Mouse (Mus musculus) megakaryocyte progenitor cell, adult 5-6 weeks (primary cell): ENCODE measurements around the gene Sfxn5. TPM values are rescaled to one million over a fixed set of nuclear protein-coding genes. Genes with fewer than 3 reads are reported as not detected.
A peak's percentile ranks its signal among the peaks of the same experiment; 100 is the strongest.

ENCODE experiments used
- ATAC-seq: replicated peaks from 2 replicates; pipeline ENCODE4 v1.8.0; 2016; ENCODE audit warnings: mild to moderate bottlenecking, moderate TSS enrichment, inconsistent platforms; ENCODE audit not compliant: poor library complexity
- total RNA-seq, 2 experiments: library from RNA; stranded (forward) in 1 of 2; stranded (reverse) in 1 of 2; fragments of 157-497, 149-512 nt in 1 of 2; fragments of 200-1000 nt in 1 of 2; gene quantifications; 2 replicates each; pipeline versions ENCODE4 v1.2.3 to v1.2.4; 2015 to 2017

Gene Sfxn5
- total RNA-seq, 2 experiments from 2014 or later: 1.7 to 2.7 TPM

- no peak for ATAC-seq
Measured at GRCm38 (mm10) chr6:85237595-85238337, 95.5 kb downstream of the Sfxn5 start.

- peak; percentile 43 for ATAC-seq
Measured at GRCm38 (mm10) chr6:85237001-85237400, 96.2 kb downstream of the Sfxn5 start.

GRCm38 (mm10) chr6:85234796-85235195, 98.4 kb downstream of the Sfxn5 start:
- no peak for ATAC-seq

GRCm38 (mm10) chr6:85232836-85233623, 100.2 kb downstream of the Sfxn5 start:
- no peak for ATAC-seq

- ATAC-seq: no peak
Measured at GRCm38 (mm10) chr6:85232045-85232444, 101.2 kb downstream of the Sfxn5 start.

GRCm38 (mm10) chr6:85231469-85231868, 101.8 kb downstream of the Sfxn5 start:
- no peak for ATAC-seq

- ATAC-seq: no peak
Measured at GRCm38 (mm10) chr6:85230762-85231161, 102.5 kb downstream of the Sfxn5 start.

GRCm38 (mm10) chr6:85227520-85227919, 105.7 kb downstream of the Sfxn5 start:
- no peak for ATAC-seq

- ATAC-seq: no peak
Measured at GRCm38 (mm10) chr6:85226570-85226969, 106.7 kb downstream of the Sfxn5 start.

- ATAC-seq: no peak
Measured at GRCm38 (mm10) chr6:85224442-85224891, 108.8 kb downstream of the Sfxn5 start.

GRCm38 (mm10) chr6:85223498-85224150, 109.6 kb downstream of the Sfxn5 start:
- no peak for ATAC-seq

GRCm38 (mm10) chr6:85222551-85222950, 110.7 kb downstream of the Sfxn5 start:
- ATAC-seq: no peak

- ATAC-seq: no peak
Measured at GRCm38 (mm10) chr6:85220917-85221316, 112.3 kb downstream of the Sfxn5 start.

GRCm38 (mm10) chr6:85219706-85220105, 113.5 kb downstream of the Sfxn5 start:
- ATAC-seq: no peak

- ATAC-seq: no peak
Measured at GRCm38 (mm10) chr6:85218684-85219445, 114.4 kb downstream of the Sfxn5 start.

GRCm38 (mm10) chr6:85218251-85218650, 115.0 kb downstream of the Sfxn5 start:
- ATAC-seq: no peak

GRCm38 (mm10) chr6:85210686-85211085, 122.5 kb downstream of the Sfxn5 start:
- no peak for ATAC-seq

- no peak for ATAC-seq
Measured at GRCm38 (mm10) chr6:85209226-85209967, 123.8 kb downstream of the Sfxn5 start.

GRCm38 (mm10) chr6:85207345-85207744, 125.9 kb downstream of the Sfxn5 start:
- ATAC-seq: no peak

GRCm38 (mm10) chr6:85206939-85207285, 126.3 kb downstream of the Sfxn5 start:
- no peak for ATAC-seq
